Mouse (Mus musculus) megakaryocyte, embryonic 14.5 days (primary cell): ENCODE data around the gene Zhx3.

Experiments
- FLI1 ChIP-seq: IDR thresholded peaks from 2 replicates; pipeline ENCODE4 v1.6.1; 2012; ENCODE audit warnings: low read length, inconsistent platforms, mixed read lengths
- GATA1 ChIP-seq: IDR thresholded peaks from 3 replicates; pipeline ENCODE4 v1.6.1; 2012; ENCODE audit warnings: mixed read lengths, low read length, inconsistent platforms, borderline replicate concordance

- no peak for TF ChIP-seq GATA1
- no peak for TF ChIP-seq FLI1
Measured at GRCm38 (mm10) chr2:160728972-160729371, 143.8 kb downstream of the Zhx3 start.
